Mouse (Mus musculus): ENCODE data around the gene Prkn. TPM values are rescaled to one million over a fixed set of nuclear protein-coding genes. Genes with fewer than 3 reads are reported as not detected.

The Prkn gene
- 1.00 TPM in 1 of 2 replicates, not detected in the other for polyA plus RNA-seq (2012; ENCODE audit: insufficient read depth, low replicate concordance)

- H3K4me1 ChIP-seq = peaks cover 20% of the 10 kb centered on the region
- no peaks in the 10 kb centered on the region for H3K36me3 ChIP-seq (replicated peaks; ENCODE audit: low read length)
- H3K4me3 ChIP-seq (replicated peaks) = peak within 1 kb of the TSS; percentile 100
- H3K27me3 ChIP-seq (replicated peaks) = peaks cover 1% of the 10 kb centered on the region
- no peaks in the 10 kb centered on the region for H3K9me3 ChIP-seq
- no peak for TF ChIP-seq FLI1 (IDR thresholded peaks at IDR 0.05; ENCODE audit: low read length)
- no peak for TF ChIP-seq GATA1 (IDR thresholded peaks at IDR 0.05; ENCODE audit: borderline replicate concordance, low read length)
Observed at GRCm38 (mm10) chr17:10840148-10840707, at the start of gene Prkn, which contains the start of gene Pacrg. Prkn (plus strand) TSS chr17:10840384. Pacrg (minus strand) TSS chr17:10840311.

GRCm38 (mm10) chr17:10791661-10792060 lies 48.5 kb upstream of the Prkn start:
- H3K9me3 ChIP-seq = peaks cover 8% of the 10 kb centered on the region; the same call in 1 of the 2 replicates
- H3K4me3 ChIP-seq (replicated peaks) = no peak overlapping the region
- no peaks in the 10 kb centered on the region for H3K4me1 ChIP-seq
- TF ChIP-seq FLI1 (IDR thresholded peaks at IDR 0.05; ENCODE audit: low read length) = no peak
- no peak for TF ChIP-seq GATA1 (IDR thresholded peaks at IDR 0.05; ENCODE audit: borderline replicate concordance, low read length)
- no peaks in the 10 kb centered on the region for H3K27me3 ChIP-seq (replicated peaks)
- no peaks in the 10 kb centered on the region for H3K36me3 ChIP-seq (replicated peaks; ENCODE audit: low read length)

- no peaks in the 10 kb centered on the region for H3K4me1 ChIP-seq
- no peaks in the 10 kb centered on the region for H3K27me3 ChIP-seq (replicated peaks)
- no peaks in the 10 kb centered on the region for H3K9me3 ChIP-seq
- TF ChIP-seq FLI1 (IDR thresholded peaks at IDR 0.05; ENCODE audit: low read length) (no peak), GATA1 (IDR thresholded peaks at IDR 0.05; ENCODE audit: borderline replicate concordance, low read length) (no peak)
- no peak overlapping the region for H3K4me3 ChIP-seq (replicated peaks)
- no peaks in the 10 kb centered on the region for H3K36me3 ChIP-seq (replicated peaks; ENCODE audit: low read length)
Observed at GRCm38 (mm10) chr17:10806692-10807091, 33.5 kb upstream of the Prkn start.

GRCm38 (mm10) chr17:10807261-10807998 lies 32.8 kb upstream of the Prkn start:
- Histone ChIP-seq H3K4me3 (replicated peaks) (no peak overlapping the region), H3K27me3 (replicated peaks) (no peaks in the 10 kb centered on the region), H3K4me1 (no peaks in the 10 kb centered on the region), H3K9me3 (no peaks in the 10 kb centered on the region), H3K36me3 (replicated peaks; ENCODE audit: low read length) (no peaks in the 10 kb centered on the region)
- no peak for TF ChIP-seq FLI1 (IDR thresholded peaks at IDR 0.05; ENCODE audit: low read length)
- no peak for TF ChIP-seq GATA1 (IDR thresholded peaks at IDR 0.05; ENCODE audit: borderline replicate concordance, low read length)

- H3K4me3 ChIP-seq (replicated peaks) = no peak overlapping the region
- TF ChIP-seq GATA1 (IDR thresholded peaks at IDR 0.05; ENCODE audit: borderline replicate concordance, low read length) (no peak), FLI1 (IDR thresholded peaks at IDR 0.05; ENCODE audit: low read length) (no peak)
- no peaks in the 10 kb centered on the region for H3K9me3 ChIP-seq
- no peaks in the 10 kb centered on the region for H3K36me3 ChIP-seq (replicated peaks; ENCODE audit: low read length)
- H3K27me3 ChIP-seq (replicated peaks) = no peaks in the 10 kb centered on the region
- no peaks in the 10 kb centered on the region for H3K4me1 ChIP-seq
Observed at GRCm38 (mm10) chr17:10808571-10808970, 31.6 kb upstream of the Prkn start.

GRCm38 (mm10) chr17:10818971-10819370 lies 21.2 kb upstream of the Prkn start:
- Histone ChIP-seq H3K4me1 (no peaks in the 10 kb centered on the region), H3K9me3 (no peaks in the 10 kb centered on the region), H3K27me3 (replicated peaks) (no peaks in the 10 kb centered on the region), H3K36me3 (replicated peaks; ENCODE audit: low read length) (no peaks in the 10 kb centered on the region), H3K4me3 (replicated peaks) (no peak overlapping the region)
- TF ChIP-seq GATA1 (IDR thresholded peaks at IDR 0.05; ENCODE audit: borderline replicate concordance, low read length) (no peak), FLI1 (IDR thresholded peaks at IDR 0.05; ENCODE audit: low read length) (no peak)

- Histone ChIP-seq H3K4me3 (replicated peaks) (peak overlapping the region; percentile 100), H3K27me3 (replicated peaks) (peaks cover 1% of the 10 kb centered on the region), H3K4me1 (peaks cover 20% of the 10 kb centered on the region), H3K36me3 (replicated peaks; ENCODE audit: low read length) (no peaks in the 10 kb centered on the region), H3K9me3 (no peaks in the 10 kb centered on the region)
- TF ChIP-seq GATA1 (IDR thresholded peaks at IDR 0.05; ENCODE audit: borderline replicate concordance, low read length) (no peak), FLI1 (IDR thresholded peaks at IDR 0.05; ENCODE audit: low read length) (no peak)
Observed at GRCm38 (mm10) chr17:10840731-10841201, 582 bp downstream of the Prkn start.

- H3K36me3 ChIP-seq (replicated peaks; ENCODE audit: low read length) = no peaks in the 10 kb centered on the region
- peaks cover 2% of the 10 kb centered on the region; the same call in 1 of the 2 replicates for H3K4me1 ChIP-seq
- no peak for TF ChIP-seq GATA1 (IDR thresholded peaks at IDR 0.05; ENCODE audit: borderline replicate concordance, low read length)
- TF ChIP-seq FLI1 (IDR thresholded peaks at IDR 0.05; ENCODE audit: low read length) = no peak
- H3K4me3 ChIP-seq (replicated peaks) = no peak overlapping the region
- H3K27me3 ChIP-seq (replicated peaks) = no peaks in the 10 kb centered on the region
- H3K9me3 ChIP-seq = no peaks in the 10 kb centered on the region
Observed at GRCm38 (mm10) chr17:10854207-10854606, 14.0 kb downstream of the Prkn start.

- H3K9me3 ChIP-seq = no peaks in the 10 kb centered on the region
- no peaks in the 10 kb centered on the region for H3K27me3 ChIP-seq (replicated peaks)
- peaks cover 11% of the 10 kb centered on the region for H3K4me1 ChIP-seq
- H3K36me3 ChIP-seq (replicated peaks; ENCODE audit: low read length) = no peaks in the 10 kb centered on the region
- TF ChIP-seq GATA1 (IDR thresholded peaks at IDR 0.05; ENCODE audit: borderline replicate concordance, low read length) (no peak), FLI1 (IDR thresholded peaks at IDR 0.05; ENCODE audit: low read length) (no peak)
- peak overlapping the region; percentile 54 for H3K4me3 ChIP-seq (replicated peaks)
Observed at GRCm38 (mm10) chr17:10874208-10875187, 34.3 kb downstream of the Prkn start.
